Mouse (Mus musculus): ENCODE data around the gene Gm20388. TPM values are rescaled to one million over a fixed set of nuclear protein-coding genes. Genes with fewer than 3 reads are reported as not detected.

The Gm20388 gene
- total and polyA plus RNA-seq, 2 experiments from 2014 or later = 17.3 TPM; not detected in 1

DNA sequence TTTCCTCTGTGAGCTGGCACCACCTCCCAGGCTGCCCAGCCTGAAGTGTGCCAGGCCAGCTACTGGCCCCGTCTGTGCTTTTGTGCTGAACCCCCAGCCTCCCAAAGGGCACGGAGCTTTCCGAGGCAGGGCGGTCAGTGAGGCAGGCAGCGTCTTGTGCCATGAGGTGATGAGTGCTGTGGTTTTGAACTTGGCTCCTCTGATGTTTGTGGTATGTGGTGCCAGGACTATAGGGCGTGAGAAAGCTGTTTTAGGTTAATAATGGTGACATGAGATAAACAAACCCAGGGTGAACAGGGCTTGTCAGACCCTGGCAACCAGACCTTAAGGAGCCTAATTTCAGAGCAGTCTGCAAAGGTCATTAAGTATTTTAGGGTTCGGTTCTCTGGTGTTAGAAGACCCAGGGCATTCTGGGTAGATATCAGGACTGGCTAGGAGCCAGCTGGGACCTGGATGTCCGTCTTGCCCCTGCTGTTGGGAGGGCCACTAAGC lies 4406.6 kb downstream of the Gm20388 start:
- TF ChIP-seq EP300 (IDR thresholded peaks at IDR 0.05; ENCODE audit: low read depth) = no peak
- TF ChIP-seq CTCF (IDR thresholded peaks at IDR 0.05; ENCODE audit: low read depth) = no peak
- H3K4me3 ChIP-seq (ENCODE audit: low read depth, low read length) = no peak overlapping the region
- peak overlapping the region; percentile 26 for H3K4me2 ChIP-seq (ENCODE audit: low read depth, low read length)
- H3K27me3 ChIP-seq (ENCODE audit: control insufficient read depth, insufficient read depth, low read length) = no peaks in the 10 kb centered on the region
- no peaks in the 10 kb centered on the region for H3K9me3 ChIP-seq (replicated peaks; ENCODE audit: control insufficient read depth, low read length)
- DNase-seq (ENCODE audit: low spot score) = no peak
- 0 out of 2 replicates have a peak, but pooled peaks cover 4% of the 10 kb centered on the region for H3K36me3 ChIP-seq (replicated peaks; ENCODE audit: control insufficient read depth, insufficient read depth, low read length)
- ATAC-seq (ENCODE audit: insufficient read depth, low read depth) = no peak
- peak overlapping the region; percentile 89 for H3K27ac ChIP-seq (ENCODE audit: low read depth)
- H3K9ac ChIP-seq (replicated peaks; ENCODE audit: low read depth, low read length) = no peak overlapping the region; the same call in 1 of the 2 replicates
- WGBS = 20% methylated on average over 8 of the region's 8 CpGs
- peaks cover 56% of the 10 kb centered on the region for H3K4me1 ChIP-seq (ENCODE audit: control insufficient read depth, insufficient read depth)

DNA sequence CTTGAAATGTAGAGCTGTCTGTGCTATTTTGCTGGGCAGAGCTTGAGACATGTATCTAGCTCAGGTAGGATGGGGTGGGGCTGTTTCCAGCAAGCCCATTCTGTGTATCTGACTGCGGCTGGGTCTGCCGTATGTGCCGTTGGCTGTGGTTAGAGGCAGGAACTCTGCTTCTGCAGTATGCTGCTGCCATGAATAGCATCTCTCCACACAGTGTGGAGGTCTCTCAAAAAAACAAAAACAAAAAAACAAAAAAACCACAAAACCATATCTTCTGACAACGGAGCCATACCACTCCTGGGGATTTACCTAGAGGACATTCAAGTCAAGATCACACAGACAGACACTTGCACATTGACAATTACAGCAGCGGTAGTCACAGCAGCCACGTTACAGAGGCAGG lies 4407.2 kb downstream of the Gm20388 start:
- Histone ChIP-seq H3K4me2 (ENCODE audit: low read depth, low read length) (no peak overlapping the region), H3K9ac (replicated peaks; ENCODE audit: low read depth, low read length) (no peak overlapping the region), H3K27me3 (ENCODE audit: control insufficient read depth, insufficient read depth, low read length) (no peaks in the 10 kb centered on the region), H3K4me1 (ENCODE audit: control insufficient read depth, insufficient read depth) (peaks cover 56% of the 10 kb centered on the region), H3K27ac (ENCODE audit: low read depth) (peak overlapping the region; percentile 89), H3K9me3 (replicated peaks; ENCODE audit: control insufficient read depth, low read length) (no peaks in the 10 kb centered on the region), H3K4me3 (ENCODE audit: low read depth, low read length) (no peak overlapping the region), H3K36me3 (replicated peaks; ENCODE audit: control insufficient read depth, insufficient read depth, low read length) (0 out of 2 replicates have a peak, but pooled peaks cover 4% of the 10 kb centered on the region)
- no peak for DNase-seq (ENCODE audit: low spot score)
- TF ChIP-seq CTCF (IDR thresholded peaks at IDR 0.05; ENCODE audit: low read depth) = no peak
- TF ChIP-seq EP300 (IDR thresholded peaks at IDR 0.05; ENCODE audit: low read depth) = no peak
- no peak for ATAC-seq (ENCODE audit: insufficient read depth, low read depth)
- WGBS = 59% methylated on average over 6 of the region's 6 CpGs

DNA sequence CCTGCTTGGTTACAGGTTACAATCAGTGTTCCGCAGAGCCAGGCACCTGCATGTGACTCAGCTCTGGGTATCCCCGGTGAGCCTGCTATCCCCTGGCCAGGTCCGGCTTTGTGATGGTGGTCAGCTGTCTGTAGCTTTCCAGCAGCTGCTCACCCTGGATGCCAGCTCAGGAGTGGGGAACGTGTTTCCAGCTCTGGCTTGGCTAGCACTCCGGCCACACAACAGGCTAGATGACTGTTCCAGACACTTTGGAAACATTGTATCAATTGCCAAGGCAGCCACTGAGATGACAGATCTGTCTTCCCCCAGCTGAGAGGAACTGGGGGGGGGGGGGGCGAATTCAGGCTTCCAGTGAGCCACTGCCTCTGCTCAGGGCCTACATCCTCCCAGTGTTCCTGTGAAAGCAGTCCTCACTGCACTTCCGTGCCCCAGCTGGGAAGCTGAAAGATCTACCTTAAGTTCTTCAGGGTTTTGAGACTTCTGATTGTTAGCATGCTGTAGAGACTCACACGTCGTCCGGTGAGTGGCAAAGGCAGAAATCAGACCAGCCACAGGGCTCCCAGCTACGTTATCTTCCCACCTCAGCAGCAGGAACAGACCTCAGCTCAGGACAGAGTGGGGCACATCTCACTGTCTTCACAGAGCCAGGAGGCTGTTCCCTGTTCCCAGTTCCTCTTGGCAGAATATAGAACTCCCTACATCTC lies 4408.1 kb downstream of the Gm20388 start:
- ATAC-seq (ENCODE audit: insufficient read depth, low read depth) (peak; percentile 12; the same call in 1 of the 2 replicates), DNase-seq (ENCODE audit: low spot score) (peak; percentile 41)
- peaks cover 51% of the 10 kb centered on the region for H3K4me1 ChIP-seq (ENCODE audit: control insufficient read depth, insufficient read depth)
- H3K36me3 ChIP-seq (replicated peaks; ENCODE audit: control insufficient read depth, insufficient read depth, low read length) = peaks cover 7% of the 10 kb centered on the region
- no peak overlapping the region for H3K4me2 ChIP-seq (ENCODE audit: low read depth, low read length)
- no peak overlapping the region for H3K9ac ChIP-seq (replicated peaks; ENCODE audit: low read depth, low read length)
- peak overlapping the region; percentile 89 for H3K27ac ChIP-seq (ENCODE audit: low read depth)
- no peak overlapping the region for H3K4me3 ChIP-seq (ENCODE audit: low read depth, low read length)
- WGBS = 29% methylated on average over 11 of the region's 11 CpGs
- no peaks in the 10 kb centered on the region for H3K27me3 ChIP-seq (ENCODE audit: control insufficient read depth, insufficient read depth, low read length)
- TF ChIP-seq CTCF (IDR thresholded peaks at IDR 0.05; ENCODE audit: low read depth) (no peak), EP300 (IDR thresholded peaks at IDR 0.05; ENCODE audit: low read depth) (no peak)
- no peaks in the 10 kb centered on the region for H3K9me3 ChIP-seq (replicated peaks; ENCODE audit: control insufficient read depth, low read length)

DNA sequence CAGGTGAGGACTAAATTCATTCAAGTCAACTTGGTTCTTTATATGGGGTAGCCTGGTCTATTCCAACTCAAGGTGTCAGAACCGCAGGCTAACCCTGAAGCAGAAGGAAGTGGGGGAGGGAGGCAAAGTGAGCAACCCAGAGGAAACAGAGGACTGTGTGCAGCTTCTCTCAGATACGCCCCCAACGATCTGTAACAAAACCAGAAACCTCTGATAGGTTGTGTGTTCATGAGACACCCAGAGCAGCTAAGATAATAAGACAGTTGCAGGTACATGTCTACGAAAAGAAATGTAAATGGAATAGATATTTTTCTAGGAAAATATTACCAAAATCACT lies 4408.6 kb downstream of the Gm20388 start:
- H3K9me3 ChIP-seq (replicated peaks; ENCODE audit: control insufficient read depth, low read length) = no peaks in the 10 kb centered on the region
- no peak overlapping the region for H3K4me3 ChIP-seq (ENCODE audit: low read depth, low read length)
- ATAC-seq (ENCODE audit: insufficient read depth, low read depth) = no peak
- no peak overlapping the region for H3K4me2 ChIP-seq (ENCODE audit: low read depth, low read length)
- peak overlapping the region; percentile 89 for H3K27ac ChIP-seq (ENCODE audit: low read depth)
- WGBS = 80% methylated on average over 4 of the region's 4 CpGs
- TF ChIP-seq EP300 (IDR thresholded peaks at IDR 0.05; ENCODE audit: low read depth) = no peak
- no peak for TF ChIP-seq CTCF (IDR thresholded peaks at IDR 0.05; ENCODE audit: low read depth)
- no peaks in the 10 kb centered on the region for H3K27me3 ChIP-seq (ENCODE audit: control insufficient read depth, insufficient read depth, low read length)
- DNase-seq (ENCODE audit: low spot score) = no peak
- H3K4me1 ChIP-seq (ENCODE audit: control insufficient read depth, insufficient read depth) = peaks cover 47% of the 10 kb centered on the region
- H3K36me3 ChIP-seq (replicated peaks; ENCODE audit: control insufficient read depth, insufficient read depth, low read length) = peaks cover 12% of the 10 kb centered on the region
- H3K9ac ChIP-seq (replicated peaks; ENCODE audit: low read depth, low read length) = no peak overlapping the region

DNA sequence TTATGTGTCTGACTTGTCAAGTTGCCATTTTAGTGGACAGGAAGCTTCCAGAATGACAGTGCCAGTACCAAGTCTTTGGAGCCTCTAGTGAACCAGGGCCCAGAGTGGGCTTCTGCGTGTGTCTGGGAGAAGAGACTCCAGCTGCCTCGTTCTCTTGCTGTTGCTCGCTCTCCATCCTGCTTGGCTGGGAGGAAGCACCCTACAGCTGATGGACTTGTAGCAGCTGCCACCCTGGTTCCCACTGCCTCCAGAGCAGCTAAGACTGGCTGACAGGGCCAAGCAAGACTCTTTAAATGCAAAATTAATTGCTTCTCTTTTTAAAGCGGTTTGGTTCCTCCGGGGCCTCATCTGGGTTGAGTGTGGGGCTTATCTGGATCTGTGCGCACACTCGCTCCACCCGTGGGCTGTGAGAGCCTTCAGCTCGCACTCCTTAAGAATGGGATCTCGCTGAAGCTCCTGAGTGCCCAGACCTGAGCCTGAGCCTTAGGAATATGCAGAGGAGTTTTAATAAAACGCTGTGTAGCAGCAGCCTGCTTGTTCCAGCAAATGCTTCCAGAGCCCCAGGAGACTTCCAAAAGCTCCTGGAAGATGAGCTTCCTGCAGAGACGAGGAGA lies 4410.7 kb downstream of the Gm20388 start:
- Histone ChIP-seq H3K4me1 (ENCODE audit: control insufficient read depth, insufficient read depth) (peaks cover 27% of the 10 kb centered on the region), H3K27ac (ENCODE audit: low read depth) (no peak overlapping the region), H3K4me2 (ENCODE audit: low read depth, low read length) (no peak overlapping the region), H3K4me3 (ENCODE audit: low read depth, low read length) (no peak overlapping the region), H3K9ac (replicated peaks; ENCODE audit: low read depth, low read length) (no peak overlapping the region), H3K9me3 (replicated peaks; ENCODE audit: control insufficient read depth, low read length) (no peaks in the 10 kb centered on the region), H3K27me3 (ENCODE audit: control insufficient read depth, insufficient read depth, low read length) (no peaks in the 10 kb centered on the region), H3K36me3 (replicated peaks; ENCODE audit: control insufficient read depth, insufficient read depth, low read length) (peaks cover 33% of the 10 kb centered on the region)
- TF ChIP-seq CTCF (IDR thresholded peaks at IDR 0.05; ENCODE audit: low read depth) (no peak), EP300 (IDR thresholded peaks at IDR 0.05; ENCODE audit: low read depth) (no peak)
- DNase-seq (ENCODE audit: low spot score) = no peak
- no peak for ATAC-seq (ENCODE audit: insufficient read depth, low read depth)
- 62% methylated on average over 12 of the region's 12 CpGs for WGBS
